Mouse (Mus musculus): ENCODE data around the gene E130114P18Rik.

Gene E130114P18Rik

GRCm38 (mm10) chr4:97777706-97778176, at the start of gene E130114P18Rik:
Gene E130114P18Rik (minus strand): TSS chr4:97778078.
- DNase-seq (ENCODE audit: low spot score): no peak

- DNase-seq (ENCODE audit: low spot score): no peak
These were observed 49.2 kb upstream of the E130114P18Rik start for GRCm38 (mm10) chr4:97827115-97827514.

GRCm38 (mm10) chr4:97825841-97826240, 48.0 kb upstream of the E130114P18Rik start:
- DNase-seq (ENCODE audit: low spot score): peak; percentile 23

- no peak for DNase-seq (ENCODE audit: low spot score)
These were observed 47.6 kb upstream of the E130114P18Rik start for GRCm38 (mm10) chr4:97825432-97825831.

GRCm38 (mm10) chr4:97824451-97824850, 46.6 kb upstream of the E130114P18Rik start:
- no peak for DNase-seq (ENCODE audit: low spot score)

GRCm38 (mm10) chr4:97823512-97823911, 45.6 kb upstream of the E130114P18Rik start:
- no peak for DNase-seq (ENCODE audit: low spot score)

GRCm38 (mm10) chr4:97821556-97822251, 43.8 kb upstream of the E130114P18Rik start:
- no peak for DNase-seq (ENCODE audit: low spot score)

- DNase-seq (ENCODE audit: low spot score): no peak
These were observed 42.8 kb upstream of the E130114P18Rik start for GRCm38 (mm10) chr4:97820474-97821259.

GRCm38 (mm10) chr4:97819101-97819500, 41.2 kb upstream of the E130114P18Rik start:
- DNase-seq (ENCODE audit: low spot score): no peak

- DNase-seq (ENCODE audit: low spot score): no peak
These were observed 40.6 kb upstream of the E130114P18Rik start for GRCm38 (mm10) chr4:97818498-97818897.

- DNase-seq (ENCODE audit: low spot score): no peak
These were observed 39.9 kb upstream of the E130114P18Rik start for GRCm38 (mm10) chr4:97817741-97818140.

- DNase-seq (ENCODE audit: low spot score): no peak
These were observed 38.9 kb upstream of the E130114P18Rik start for GRCm38 (mm10) chr4:97816753-97817152.

GRCm38 (mm10) chr4:97816001-97816400, 38.1 kb upstream of the E130114P18Rik start:
- no peak for DNase-seq (ENCODE audit: low spot score)

GRCm38 (mm10) chr4:97814515-97814914, 36.6 kb upstream of the E130114P18Rik start:
- no peak for DNase-seq (ENCODE audit: low spot score)

- DNase-seq (ENCODE audit: low spot score): no peak
These were observed 36.1 kb upstream of the E130114P18Rik start for GRCm38 (mm10) chr4:97813996-97814395.

GRCm38 (mm10) chr4:97813035-97813434, 35.2 kb upstream of the E130114P18Rik start:
- no peak for DNase-seq (ENCODE audit: low spot score)

GRCm38 (mm10) chr4:97810348-97810939, 32.6 kb upstream of the E130114P18Rik start:
- no peak for DNase-seq (ENCODE audit: low spot score)

- no peak for DNase-seq (ENCODE audit: low spot score)
These were observed 31.9 kb upstream of the E130114P18Rik start for GRCm38 (mm10) chr4:97809582-97810295.

GRCm38 (mm10) chr4:97808885-97809284, 31.0 kb upstream of the E130114P18Rik start:
- DNase-seq (ENCODE audit: low spot score): no peak

- DNase-seq (ENCODE audit: low spot score): no peak
These were observed 29.0 kb upstream of the E130114P18Rik start for GRCm38 (mm10) chr4:97806924-97807323.

- DNase-seq (ENCODE audit: low spot score): no peak
These were observed 28.3 kb upstream of the E130114P18Rik start for GRCm38 (mm10) chr4:97805896-97806808.
